Mouse (Mus musculus) cortical plate, adult 2 months (tissue): Measurements from ENCODE around the gene Il1rapl2.

Experiments
- CTCF ChIP-seq: fragments of 200-500 bp; IDR thresholded peaks from 2 replicates; pipeline ENCODE4 v1.5.1; 2011; ENCODE audit warnings: mild to moderate bottlenecking, control low read depth, low read length; ENCODE audit not compliant: insufficient read depth; ENCODE audit errors: extremely low read depth
- POLR2A ChIP-seq: fragments of 200-500 bp; IDR thresholded peaks from 2 replicates; pipeline ENCODE4 v1.6.1; 2011; ENCODE audit warnings: mild to moderate bottlenecking, low read length, control low read depth; ENCODE audit not compliant: insufficient read depth; ENCODE audit errors: extremely low read depth

- TF ChIP-seq CTCF (no peak), POLR2A (no peak)
Measured at GRCm38 (mm10) chrX:138043113-138043512, 472.7 kb downstream of the Il1rapl2 start.
